Mouse (Mus musculus): ENCODE measurements around the gene Gpx4.

The Gpx4 gene

GRCm38 (mm10) chr10:80051618-80052373 is 4.8 kb downstream of the Gpx4 start:
- no peak for DNase-seq

- no peak for DNase-seq
Measured at GRCm38 (mm10) chr10:80052374-80052764, 5.4 kb downstream of the Gpx4 start.

- peak; percentile 100 for DNase-seq
Measured at GRCm38 (mm10) chr10:80053259-80053780, 6.4 kb downstream of the Gpx4 start.

- DNase-seq = peak; percentile 75
Measured at GRCm38 (mm10) chr10:80053831-80054815, 7.2 kb downstream of the Gpx4 start.

- DNase-seq = peak; percentile 65
Measured at GRCm38 (mm10) chr10:80054911-80055310, 7.9 kb downstream of the Gpx4 start.

GRCm38 (mm10) chr10:80055364-80055763 is 8.4 kb downstream of the Gpx4 start:
- no peak for DNase-seq

- no peak for DNase-seq
Measured at GRCm38 (mm10) chr10:80055891-80056290, 8.9 kb downstream of the Gpx4 start.

GRCm38 (mm10) chr10:80056506-80056905 is 9.5 kb downstream of the Gpx4 start:
- no peak for DNase-seq

GRCm38 (mm10) chr10:80056976-80057682 is 10.2 kb downstream of the Gpx4 start:
- DNase-seq = no peak

GRCm38 (mm10) chr10:80057683-80058326 is 10.8 kb downstream of the Gpx4 start:
- no peak for DNase-seq

GRCm38 (mm10) chr10:80063104-80063503 is 16.1 kb downstream of the Gpx4 start:
- DNase-seq = no peak

- no peak for DNase-seq
Measured at GRCm38 (mm10) chr10:80063877-80064650, 17.1 kb downstream of the Gpx4 start.

GRCm38 (mm10) chr10:80069251-80069650 is 22.3 kb downstream of the Gpx4 start:
- DNase-seq = no peak

GRCm38 (mm10) chr10:80069948-80070450 is 23.0 kb downstream of the Gpx4 start:
- no peak for DNase-seq

- DNase-seq = peak; percentile 88
Measured at GRCm38 (mm10) chr10:80070837-80071515, 24.0 kb downstream of the Gpx4 start.

- DNase-seq = no peak
Measured at GRCm38 (mm10) chr10:80071516-80071900, 24.5 kb downstream of the Gpx4 start.

- DNase-seq = no peak
Measured at GRCm38 (mm10) chr10:80072623-80073489, 25.9 kb downstream of the Gpx4 start.

- no peak for DNase-seq
Measured at GRCm38 (mm10) chr10:80074813-80075601, 28.0 kb downstream of the Gpx4 start.

GRCm38 (mm10) chr10:80075924-80076323 is 29.0 kb downstream of the Gpx4 start:
- DNase-seq = no peak
